Mouse (Mus musculus) retina, postnatal 1 day (tissue): Measurements from ENCODE around the gene Ptges3l.
A peak's percentile ranks its signal among the peaks of the same experiment; 100 is the strongest.
"Not testable (repeated sequence)": the region's sequence is repeated elsewhere in the genome, so short reads cannot be mapped to it uniquely, and the experiment has no call there.

Experiments used
- DNase-seq: peaks from one replicate; pipeline ENCODE4 v3.0.0-alpha.2; 2012

Ptges3l gene

DNA sequence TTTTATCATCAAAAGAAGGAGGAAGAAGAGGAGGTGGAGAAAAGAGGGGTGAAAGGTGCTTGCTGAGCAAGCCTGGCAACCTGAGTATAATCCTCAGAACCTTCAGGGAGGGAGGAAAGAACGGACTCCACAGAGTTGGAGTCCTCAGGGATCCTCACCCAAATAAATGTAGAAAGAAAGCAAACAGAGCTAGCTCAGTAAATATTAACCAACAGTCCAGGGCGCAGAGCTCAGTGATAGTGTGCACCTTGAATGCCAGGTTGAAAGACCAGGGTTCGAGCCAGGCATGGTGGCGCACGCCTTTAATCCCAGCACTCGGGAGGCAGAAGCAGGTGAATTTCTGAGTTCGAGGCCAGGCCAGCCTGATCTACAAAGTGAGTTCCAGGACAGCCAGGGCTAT lies 30.5 kb upstream of the Ptges3l start:
- no peak for DNase-seq

GRCm38 (mm10) chr11:101454702-101455101 lies 29.6 kb upstream of the Ptges3l start:
- peak; percentile 81 for DNase-seq

GRCm38 (mm10) chr11:101452093-101452774 lies 27.1 kb upstream of the Ptges3l start:
- DNase-seq = no peak

DNA sequence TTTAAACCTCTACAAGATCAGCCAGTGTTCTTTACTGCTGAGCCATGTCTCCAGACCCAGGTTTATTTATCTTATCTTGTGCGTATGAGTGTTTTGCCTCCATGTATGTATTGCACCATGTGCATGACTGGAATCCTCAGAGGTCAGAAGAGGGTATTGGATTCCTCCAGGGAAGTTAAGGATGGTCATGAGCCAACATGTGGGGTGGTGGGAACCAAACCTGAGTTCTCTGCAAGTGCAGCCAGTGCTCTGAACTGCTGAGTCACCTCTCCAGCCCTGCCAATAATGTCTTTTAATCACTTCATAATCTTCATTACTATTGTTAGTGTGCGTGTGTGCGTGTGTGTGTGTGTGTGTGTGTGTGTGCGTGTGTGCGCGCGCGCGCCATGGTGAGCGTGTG lies 26.4 kb upstream of the Ptges3l start:
- DNase-seq = no peak

- peak; percentile 36 for DNase-seq
Measured at GRCm38 (mm10) chr11:101450394-101450793, 25.3 kb upstream of the Ptges3l start.

- DNase-seq = not testable (repeated sequence)
Measured at GRCm38 (mm10) chr11:101449596-101449995, 24.5 kb upstream of the Ptges3l start.

- DNase-seq = no peak
Measured at GRCm38 (mm10) chr11:101448899-101449298, 23.8 kb upstream of the Ptges3l start.

- DNase-seq = peak; percentile 46
Measured at GRCm38 (mm10) chr11:101448274-101448746, 23.2 kb upstream of the Ptges3l start, which contains the start of gene Ifi35. TSS of gene Ifi35 (plus strand) at chr11:101448407.

DNA sequence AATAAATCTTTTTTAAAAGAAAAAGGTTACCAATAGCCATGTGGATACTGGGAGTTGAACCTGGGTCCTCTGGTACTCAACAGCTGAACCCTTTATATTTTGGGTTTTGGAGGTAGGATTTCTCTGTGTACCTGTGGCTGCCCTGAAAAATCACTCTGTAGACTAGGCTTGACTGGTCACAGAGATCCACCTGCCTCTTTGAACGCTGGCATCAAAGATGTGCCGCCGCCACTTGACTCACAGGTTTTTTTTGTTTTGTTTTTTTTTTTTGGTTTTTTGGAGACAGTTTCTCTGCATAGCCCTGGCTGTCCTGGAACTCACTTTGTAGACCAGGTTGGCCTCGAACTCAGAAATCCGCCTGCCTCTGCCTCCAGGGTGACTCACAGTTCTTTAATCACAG lies 22.7 kb upstream of the Ptges3l start:
- DNase-seq = no peak

- not testable (repeated sequence) for DNase-seq
Measured at GRCm38 (mm10) chr11:101446860-101447259, 21.7 kb upstream of the Ptges3l start.

GRCm38 (mm10) chr11:101446319-101446718 lies 21.2 kb upstream of the Ptges3l start:
- no peak for DNase-seq

GRCm38 (mm10) chr11:101442760-101443159 lies 17.6 kb upstream of the Ptges3l start:
- no peak for DNase-seq

DNA sequence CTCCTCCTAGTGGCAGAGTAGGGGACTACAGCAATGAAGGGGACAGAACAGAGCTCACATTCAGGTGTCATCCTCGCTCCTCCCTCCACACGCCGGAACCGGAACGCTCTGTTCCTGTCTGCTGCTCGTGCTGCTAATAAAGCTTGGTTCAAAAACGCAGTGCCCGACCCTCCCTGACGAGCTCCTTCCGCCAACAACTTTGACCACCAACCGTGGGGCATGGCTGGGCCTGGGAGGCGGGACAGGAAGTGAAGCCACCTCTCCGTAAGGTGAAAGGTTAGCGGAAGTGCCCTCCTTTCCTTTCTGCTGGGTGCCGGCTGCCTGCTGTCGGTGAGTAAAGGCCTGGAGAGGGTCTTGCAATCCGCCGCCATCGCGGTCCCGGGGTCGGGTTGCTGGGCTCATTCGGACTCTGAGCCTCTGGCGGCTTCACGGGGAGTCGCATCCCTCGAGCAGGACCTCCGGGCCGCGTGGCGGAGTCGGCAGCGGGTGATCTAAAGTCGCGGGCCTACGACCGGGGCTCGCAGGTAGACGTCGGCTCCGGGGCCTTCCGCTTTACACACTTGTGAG lies 17.1 kb upstream of the Ptges3l start, which contains the start of gene Rpl27:
Gene Rpl27, plus strand, starts transcription at position 172 of the 567 bp plus-strand sequence.
- peak; percentile 100 for DNase-seq

GRCm38 (mm10) chr11:101441450-101442126 lies 16.5 kb upstream of the Ptges3l start:
- DNase-seq = not testable (repeated sequence)

GRCm38 (mm10) chr11:101438006-101438405 lies 12.9 kb upstream of the Ptges3l start:
- not testable (repeated sequence) for DNase-seq

DNA sequence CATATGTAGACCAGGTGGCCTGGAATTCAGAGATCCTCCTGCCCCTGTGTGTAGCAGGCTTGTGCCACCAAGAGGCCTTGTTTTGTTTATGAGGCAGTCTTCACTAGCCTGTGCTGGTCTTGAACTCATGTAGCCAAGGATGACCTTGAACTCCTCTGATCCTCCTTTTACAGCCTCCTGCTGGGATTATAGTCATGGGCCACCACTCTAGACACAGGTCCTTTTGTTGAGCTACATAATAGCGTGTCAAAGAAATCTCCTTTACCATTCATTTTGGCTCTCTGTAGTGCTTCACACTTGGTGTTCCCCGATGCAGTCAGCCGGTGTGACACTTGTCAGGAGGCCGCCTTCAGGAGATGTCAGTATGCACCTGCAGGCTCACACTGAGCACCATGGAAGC lies 11.8 kb upstream of the Ptges3l start:
- DNase-seq = no peak

DNA sequence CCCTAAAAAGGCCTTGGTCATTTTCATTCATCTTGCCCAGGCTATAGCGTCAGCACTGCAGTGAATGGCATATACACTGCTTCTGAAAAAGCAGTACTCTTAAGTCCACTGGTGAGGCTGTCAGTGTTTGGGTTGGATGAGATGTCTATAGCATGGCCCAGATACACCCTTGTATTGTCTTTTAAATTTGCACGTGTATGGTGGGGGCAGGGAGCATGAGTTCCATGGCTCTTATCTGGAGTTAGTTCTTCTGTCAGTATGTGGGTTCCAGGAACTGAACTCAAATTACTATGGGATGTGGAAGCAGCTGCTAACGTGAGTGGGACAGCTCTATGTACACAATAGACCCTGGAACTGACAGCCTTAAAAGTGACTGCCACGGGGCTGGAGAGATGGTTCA lies 10.7 kb upstream of the Ptges3l start:
- DNase-seq = no peak

GRCm38 (mm10) chr11:101433396-101433795 lies 8.3 kb upstream of the Ptges3l start:
- no peak for DNase-seq

GRCm38 (mm10) chr11:101431327-101431726 lies 6.2 kb upstream of the Ptges3l start:
- DNase-seq = no peak

DNA sequence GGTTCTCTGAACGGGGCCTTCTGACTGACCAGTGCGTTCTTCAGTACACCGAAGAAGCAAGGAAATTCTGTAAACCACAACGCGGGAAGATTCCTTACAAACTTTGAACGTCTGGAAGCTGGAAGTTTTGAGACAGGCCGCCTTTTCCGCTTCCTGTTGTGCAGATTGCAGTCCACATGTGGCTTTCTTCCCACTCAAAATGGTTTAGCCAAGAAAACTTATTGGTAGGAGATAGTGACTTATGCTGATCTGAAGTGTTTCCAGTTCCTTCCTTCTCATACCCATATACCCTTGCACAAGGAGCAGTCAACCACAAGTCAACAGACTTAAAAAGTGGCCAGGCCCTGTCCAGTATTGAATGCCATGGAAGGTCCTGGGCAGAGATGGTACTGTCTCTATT lies 1.0 kb upstream of the Ptges3l start:
- DNase-seq = no peak

GRCm38 (mm10) chr11:101424105-101424851 lies 855 bp downstream of the Ptges3l start, which contains the start of gene Gm27029:
TSS of gene Gm27029 (minus strand) at chr11:101424796.
- no peak for DNase-seq

GRCm38 (mm10) chr11:101420148-101420547 lies 5.0 kb downstream of the Ptges3l start:
- DNase-seq = no peak

GRCm38 (mm10) chr11:101419610-101420009 lies 5.5 kb downstream of the Ptges3l start:
- DNase-seq = peak; percentile 71
